Mouse (Mus musculus) E14TG2a.4 (cell line): Measurements from ENCODE around the gene Ttll11.

ENCODE experiments used
- H3K27me3 ChIP-seq: 2 replicates; pipeline ENCODE4 v1.6.1; 2014; ENCODE audit warnings: low read length, control low read depth; ENCODE audit not compliant: insufficient read depth
- H3K36me3 ChIP-seq: 2 replicates; pipeline ENCODE4 v1.6.1; 2014; ENCODE audit warnings: low read length, control low read depth; ENCODE audit not compliant: insufficient read depth
- H3K4me1 ChIP-seq: replicated peaks from 2 replicates; pipeline ENCODE4 v1.6.1; 2014; ENCODE audit warnings: low read depth, low read length, control low read depth
- H3K4me3 ChIP-seq: replicated peaks from 2 replicates; pipeline ENCODE4 v1.5.1; 2014; ENCODE audit warnings: mild to moderate bottlenecking, low read length
- H3K9me3 ChIP-seq: 2 replicates; pipeline ENCODE4 v1.6.1; 2014; ENCODE audit warnings: low read length, control low read depth
- CTCF ChIP-seq: conservative IDR thresholded peaks from 2 replicates; pipeline ENCODE4 v1.5.1; 2014; ENCODE audit warnings: low read length
- NANOG ChIP-seq: IDR thresholded peaks from 2 replicates; pipeline ENCODE4 v1.6.1; 2014; ENCODE audit warnings: borderline replicate concordance, low read length, mixed read lengths
- POU5F1 ChIP-seq: IDR thresholded peaks from 2 replicates; pipeline ENCODE4 v1.6.1; 2014; ENCODE audit warnings: low read length, borderline replicate concordance

The Ttll11 gene

DNA sequence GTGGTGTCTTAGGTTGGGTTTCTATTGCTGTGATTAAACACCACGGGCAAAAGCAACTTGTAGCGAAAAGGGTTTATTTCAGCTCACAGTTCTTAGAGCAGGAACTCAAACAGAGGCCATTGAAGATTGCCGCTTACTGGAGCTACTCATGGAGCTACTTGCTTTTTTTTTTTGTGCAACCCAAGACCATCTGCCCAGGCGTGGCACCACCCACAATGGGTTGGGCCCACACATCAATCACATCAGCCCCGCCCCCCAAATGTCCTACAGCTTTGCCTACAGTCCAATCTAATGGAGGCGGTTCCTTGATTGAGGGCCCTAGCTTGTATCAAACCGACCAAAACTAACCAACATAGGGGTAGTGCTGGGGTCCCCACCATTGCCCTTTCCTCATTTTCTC is 215.9 kb downstream of the Ttll11 start:
- Histone ChIP-seq H3K27me3 (peaks cover 16% of the 10 kb centered on the region), H3K4me3 (no peak overlapping the region), H3K4me1 (peaks cover 38% of the 10 kb centered on the region), H3K9me3 (no peaks in the 10 kb centered on the region), H3K36me3 (no peaks in the 10 kb centered on the region)
- TF ChIP-seq CTCF (no peak), NANOG (no peak), POU5F1 (no peak)

DNA sequence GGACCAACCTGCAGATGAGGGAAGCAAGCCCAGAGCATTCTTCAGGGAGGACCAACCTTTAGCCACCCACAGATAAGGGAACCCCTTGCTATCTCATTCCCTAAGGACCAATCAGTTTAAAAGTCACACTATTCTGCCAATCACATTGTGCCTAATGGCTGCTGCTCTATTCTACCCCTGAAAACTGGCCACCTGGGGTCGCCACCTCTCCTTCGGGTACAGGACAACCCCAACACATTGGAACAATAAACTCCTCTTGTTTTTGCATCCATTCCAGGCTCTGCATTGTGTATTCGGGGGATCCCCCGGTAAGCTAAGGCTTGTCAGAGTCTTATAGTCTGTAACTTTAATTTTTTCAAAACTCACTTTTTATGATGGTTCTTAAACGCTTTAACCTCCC is 218.3 kb downstream of the Ttll11 start:
- no peak overlapping the region for H3K4me3 ChIP-seq
- peaks cover 5% of the 10 kb centered on the region for H3K27me3 ChIP-seq
- TF ChIP-seq NANOG: no peak
- TF ChIP-seq CTCF: no peak
- no peak for TF ChIP-seq POU5F1
- H3K36me3 ChIP-seq: no peaks in the 10 kb centered on the region
- H3K4me1 ChIP-seq: peaks cover 20% of the 10 kb centered on the region
- H3K9me3 ChIP-seq: no peaks in the 10 kb centered on the region

DNA sequence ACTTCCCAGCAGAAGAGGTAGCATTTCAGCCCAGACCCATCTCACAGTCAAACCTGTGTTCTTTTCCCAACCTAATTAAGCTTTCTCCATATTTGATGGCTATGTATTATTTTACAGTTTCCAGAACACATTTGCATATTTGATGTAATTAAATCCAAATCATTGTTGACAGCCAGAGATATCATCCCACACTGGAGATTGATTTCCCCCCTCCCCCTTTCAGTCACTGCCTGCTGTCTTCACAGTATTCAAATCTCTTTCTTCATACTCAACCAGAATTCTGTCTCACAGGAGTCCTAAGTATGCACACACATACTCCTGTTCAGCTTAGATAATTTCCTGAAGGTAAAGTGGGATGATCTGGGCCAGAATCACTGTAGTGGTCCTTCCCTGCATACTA is 218.8 kb downstream of the Ttll11 start:
- H3K36me3 ChIP-seq: no peaks in the 10 kb centered on the region
- TF ChIP-seq NANOG: no peak

DNA sequence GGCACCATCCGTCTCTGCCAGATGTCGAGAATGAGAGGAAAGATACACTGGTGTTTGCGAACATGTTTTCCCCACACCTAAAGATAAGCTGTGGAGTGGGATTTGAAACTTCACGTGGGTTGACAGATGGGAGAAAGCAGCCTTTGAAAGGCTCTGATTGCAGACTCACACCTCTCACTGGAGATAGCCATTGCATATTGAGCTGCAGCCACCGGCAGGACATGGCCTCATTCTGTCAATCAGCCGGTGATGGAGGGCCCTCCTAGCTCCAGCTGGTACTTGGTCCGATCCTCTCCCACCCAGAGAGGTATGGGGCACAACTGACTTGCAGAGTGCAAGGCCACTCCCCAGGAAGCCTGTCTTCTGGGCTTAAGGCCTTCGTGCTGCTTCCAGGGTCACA is 219.4 kb downstream of the Ttll11 start:
- TF ChIP-seq POU5F1 (no peak), CTCF (no peak), NANOG (no peak)
- Histone ChIP-seq H3K4me1 (peaks cover 14% of the 10 kb centered on the region), H3K27me3 (peaks cover 5% of the 10 kb centered on the region), H3K9me3 (no peaks in the 10 kb centered on the region), H3K4me3 (no peak overlapping the region), H3K36me3 (no peaks in the 10 kb centered on the region)

More for the DNA sequence above, 218.8 kb downstream of the Ttll11 start:
- H3K4me3 ChIP-seq: no peak overlapping the region
- peaks cover 5% of the 10 kb centered on the region for H3K27me3 ChIP-seq
- no peaks in the 10 kb centered on the region for H3K9me3 ChIP-seq
- peaks cover 14% of the 10 kb centered on the region for H3K4me1 ChIP-seq

DNA sequence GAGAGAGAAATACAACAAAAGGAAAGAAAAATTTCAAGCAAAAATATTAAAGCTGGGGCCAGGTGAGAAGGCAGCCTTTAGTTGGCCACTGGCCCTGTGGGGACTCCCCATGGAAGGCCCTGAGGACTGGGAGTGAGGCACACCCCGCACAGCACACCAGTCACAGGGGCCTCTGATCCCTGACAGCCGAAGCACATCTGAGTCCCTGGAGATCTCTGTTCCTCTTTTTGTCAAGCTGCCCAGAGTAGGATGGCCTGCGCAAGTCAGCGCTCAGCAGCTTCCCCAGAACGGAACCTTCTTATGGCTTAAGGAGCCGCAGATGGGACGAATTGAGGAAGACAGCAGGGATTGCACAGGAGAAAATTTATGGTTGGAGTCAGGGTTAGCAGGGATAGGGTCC is 223.2 kb downstream of the Ttll11 start:
- peaks cover 15% of the 10 kb centered on the region for H3K4me1 ChIP-seq
- no peak for TF ChIP-seq CTCF
- TF ChIP-seq POU5F1: no peak
- no peak for TF ChIP-seq NANOG

DNA sequence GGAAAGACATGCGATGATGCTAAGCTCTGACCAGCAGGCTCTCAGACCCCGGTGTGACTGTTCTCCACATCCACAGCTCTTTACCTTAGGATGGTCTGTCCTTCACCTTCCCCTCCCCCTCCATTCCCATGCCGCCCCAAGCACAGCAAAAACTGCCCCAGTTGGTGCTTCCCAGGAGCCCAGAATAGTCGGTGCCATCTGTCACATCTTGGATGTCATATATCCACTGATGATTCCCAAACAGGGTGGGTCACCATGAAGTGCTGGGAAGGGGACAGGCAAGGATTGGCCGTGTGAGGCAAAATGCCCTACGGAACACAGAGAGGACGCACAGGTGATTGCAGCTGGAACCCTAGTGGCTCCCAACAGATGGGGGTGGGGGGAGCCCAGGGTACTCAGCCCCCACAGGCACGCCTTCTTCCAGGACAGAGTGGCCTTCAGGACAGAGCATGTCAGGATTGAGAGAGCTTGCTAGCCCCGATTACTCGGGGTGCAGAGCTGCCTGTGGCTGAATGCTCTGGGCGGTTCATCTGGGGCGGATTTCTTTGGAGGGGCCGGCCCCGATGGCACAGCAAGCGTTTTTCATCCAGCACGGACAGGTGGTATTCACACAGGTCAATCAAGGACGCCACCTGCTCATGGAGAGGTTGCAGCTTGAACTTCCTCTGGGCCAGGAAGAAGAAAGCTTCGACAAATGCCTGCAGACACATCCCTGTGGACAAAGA is 227.8 kb downstream of the Ttll11 start:
- Histone ChIP-seq H3K4me3 (peak overlapping the region; percentile 37), H3K4me1 (peaks cover 15% of the 10 kb centered on the region), H3K36me3 (no peaks in the 10 kb centered on the region), H3K9me3 (no peaks in the 10 kb centered on the region), H3K27me3 (peaks cover 36% of the 10 kb centered on the region)
- TF ChIP-seq NANOG (no peak), CTCF (no peak), POU5F1 (no peak)

More for the DNA sequence above, 223.2 kb downstream of the Ttll11 start:
- no peaks in the 10 kb centered on the region for H3K36me3 ChIP-seq
- H3K4me3 ChIP-seq: no peak overlapping the region
- no peaks in the 10 kb centered on the region for H3K9me3 ChIP-seq
- H3K27me3 ChIP-seq: peaks cover 21% of the 10 kb centered on the region

DNA sequence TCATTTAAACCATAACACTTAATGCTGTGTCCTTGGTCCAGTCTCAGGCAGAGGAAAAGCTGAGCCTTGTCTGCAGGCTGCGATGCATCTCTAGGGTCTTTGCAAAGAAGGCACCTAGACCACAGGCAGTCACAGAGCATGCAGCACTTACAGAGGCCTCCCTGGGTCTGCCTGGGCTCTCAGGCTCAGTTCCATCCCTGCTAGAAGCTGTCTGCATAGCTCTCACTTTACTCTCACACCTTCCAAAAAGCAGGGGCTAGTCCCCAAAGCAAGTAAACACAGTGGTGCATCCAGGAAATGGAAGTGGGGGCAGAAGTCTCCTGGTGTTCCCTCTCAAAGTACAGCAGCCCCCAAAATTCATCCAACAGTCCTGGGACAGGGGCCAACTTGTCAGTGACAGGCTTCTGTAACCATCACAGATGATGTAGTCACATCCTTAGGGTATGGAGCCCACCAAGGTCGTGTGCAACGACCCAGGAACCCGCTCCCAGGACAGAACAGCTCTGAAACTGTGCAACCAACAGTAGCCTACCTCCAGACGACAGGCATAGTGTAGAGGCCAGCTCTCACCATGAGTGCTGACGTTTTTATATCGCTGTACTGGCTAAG is 229.1 kb downstream of the Ttll11 start:
- Histone ChIP-seq H3K4me3 (no peak overlapping the region), H3K27me3 (peaks cover 36% of the 10 kb centered on the region), H3K36me3 (no peaks in the 10 kb centered on the region), H3K4me1 (peaks cover 17% of the 10 kb centered on the region), H3K9me3 (no peaks in the 10 kb centered on the region)
- TF ChIP-seq NANOG: no peak
- no peak for TF ChIP-seq POU5F1
- no peak for TF ChIP-seq CTCF

DNA sequence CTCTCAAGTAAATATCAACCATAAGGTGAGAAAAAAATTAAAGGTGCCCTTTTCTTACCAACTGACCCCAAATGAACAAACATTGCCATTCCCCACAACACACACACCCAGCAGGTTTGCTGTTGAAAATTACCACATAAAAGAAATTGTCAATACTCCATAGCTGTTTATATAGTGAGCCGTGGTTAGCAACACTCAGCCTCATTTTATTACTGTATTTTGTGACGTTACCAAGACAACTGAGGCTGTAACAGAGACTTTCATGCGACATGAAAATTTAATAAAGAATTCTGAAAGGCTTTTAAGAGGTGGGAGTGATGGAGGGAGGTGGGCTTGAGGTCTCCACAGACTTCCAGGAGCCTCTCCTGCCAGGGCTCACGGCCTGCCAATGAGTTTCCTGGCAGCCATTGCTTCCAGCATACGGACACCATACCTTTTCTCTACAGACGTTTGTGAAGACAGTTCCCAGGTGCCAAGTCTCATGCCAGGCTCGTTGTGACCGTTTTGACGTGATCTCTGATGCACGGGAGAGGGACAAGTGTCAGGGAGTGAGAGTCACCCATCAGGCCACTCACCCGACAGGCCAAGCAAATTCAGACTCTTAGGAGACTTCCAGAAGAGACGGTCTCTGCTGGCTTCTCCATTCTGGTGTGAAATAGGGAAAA is 232.2 kb downstream of the Ttll11 start:
- no peak for TF ChIP-seq CTCF
- TF ChIP-seq NANOG: no peak
- no peak for TF ChIP-seq POU5F1

DNA sequence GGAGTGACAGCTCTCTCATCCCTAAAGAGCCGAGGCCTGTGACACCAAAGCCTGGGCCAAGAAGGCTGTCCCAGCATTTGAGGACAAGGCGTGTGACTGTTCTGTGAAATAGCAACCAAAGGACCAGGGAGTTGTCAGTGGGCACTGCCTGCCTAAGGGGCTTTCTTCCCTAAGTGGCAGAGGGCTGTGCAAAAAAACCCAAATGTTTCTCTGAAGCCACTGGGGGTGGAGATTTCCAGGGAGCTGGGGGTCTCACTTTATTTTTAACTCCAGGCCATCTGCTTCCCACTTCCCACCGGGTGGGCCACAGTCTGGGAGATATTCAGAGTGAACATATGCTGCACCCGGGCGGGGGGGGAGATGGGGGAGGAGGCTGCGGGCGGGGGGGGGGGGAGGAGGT is 233.1 kb downstream of the Ttll11 start:
- no peak for TF ChIP-seq NANOG
- TF ChIP-seq POU5F1: no peak
- no peak for TF ChIP-seq CTCF
- H3K4me3 ChIP-seq: no peak overlapping the region

More for the DNA sequence above, 232.2 kb downstream of the Ttll11 start:
- no peaks in the 10 kb centered on the region for H3K9me3 ChIP-seq
- no peaks in the 10 kb centered on the region for H3K36me3 ChIP-seq
- H3K27me3 ChIP-seq: peaks cover 32% of the 10 kb centered on the region
- no peak overlapping the region for H3K4me3 ChIP-seq
- H3K4me1 ChIP-seq: peaks cover 11% of the 10 kb centered on the region

More for the DNA sequence above, 233.1 kb downstream of the Ttll11 start:
- H3K4me1 ChIP-seq: peaks cover 3% of the 10 kb centered on the region; the same call in 1 of the 2 replicates
- no peaks in the 10 kb centered on the region for H3K36me3 ChIP-seq
- no peaks in the 10 kb centered on the region for H3K9me3 ChIP-seq
- H3K27me3 ChIP-seq: peaks cover 24% of the 10 kb centered on the region
